Mouse (Mus musculus): Measurements from ENCODE around the gene Pax2.
"Not testable (repeated sequence)": the region's sequence is repeated elsewhere in the genome, so short reads cannot be mapped to it uniquely, and the experiment has no call there.

Gene Pax2

DNA sequence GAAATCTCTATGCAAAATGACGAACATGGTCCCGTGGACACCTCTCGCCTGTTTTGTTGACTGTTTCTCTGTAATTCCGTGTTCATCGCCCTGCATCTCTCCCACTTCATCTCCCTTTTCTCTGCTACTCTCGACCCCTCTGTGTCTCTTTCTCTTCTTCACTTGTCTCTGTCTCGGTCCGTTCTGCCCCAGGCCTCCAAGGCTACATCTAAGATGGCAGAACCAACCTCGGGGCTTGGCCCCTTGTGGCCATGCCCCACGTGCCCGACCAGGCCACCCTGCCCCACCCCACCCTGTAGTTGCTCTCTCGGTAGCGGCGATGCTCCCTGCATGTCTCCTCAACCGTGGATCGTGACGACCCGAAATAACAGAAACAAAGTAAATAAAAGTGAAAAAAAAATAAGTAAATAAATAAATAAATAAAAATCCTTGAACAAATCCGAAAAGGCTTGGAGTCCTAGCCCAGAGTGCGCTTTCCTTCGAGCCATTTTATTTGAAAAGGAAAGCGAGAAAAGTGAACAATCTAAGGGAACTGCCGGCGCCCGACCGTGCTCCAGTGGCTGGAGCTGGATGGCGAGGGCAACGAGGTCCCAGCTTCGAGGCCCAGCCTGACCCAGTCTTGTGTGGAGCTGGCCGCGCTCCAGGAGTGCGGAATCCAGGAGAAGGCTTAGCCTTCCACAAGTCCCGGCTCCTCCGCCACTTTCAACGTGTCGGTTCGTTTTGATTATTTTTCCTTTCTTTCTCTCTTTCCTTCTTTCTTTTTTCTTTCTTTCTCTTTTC lies 81.8 kb downstream of the Pax2 start:
- peak; percentile 55 for DNase-seq

GRCm38 (mm10) chr19:44838321-44838720 lies 82.5 kb downstream of the Pax2 start:
- DNase-seq = peak; percentile 84

DNA sequence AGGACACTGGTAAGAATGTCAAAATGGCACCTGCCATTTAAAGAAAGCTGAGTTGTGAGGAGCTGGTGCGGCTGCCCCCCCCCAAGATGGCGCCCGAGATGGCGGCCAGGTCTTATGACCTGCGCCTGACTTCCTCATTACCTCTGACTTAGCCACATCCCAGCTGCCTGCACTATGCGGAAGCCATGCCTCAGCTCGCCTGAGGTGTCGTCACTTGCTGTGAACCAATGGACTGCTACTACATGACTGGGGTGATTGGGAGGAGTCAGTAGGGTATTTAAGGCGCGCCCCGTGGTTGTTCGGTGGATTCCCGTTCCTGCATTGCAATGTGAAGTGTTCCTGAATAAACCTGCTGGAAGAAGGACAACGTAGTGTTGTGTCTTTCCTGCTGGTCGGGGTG lies 86.8 kb downstream of the Pax2 start:
- not testable (repeated sequence) for DNase-seq

GRCm38 (mm10) chr19:44849465-44849864 lies 93.6 kb downstream of the Pax2 start:
- no peak for DNase-seq

DNA sequence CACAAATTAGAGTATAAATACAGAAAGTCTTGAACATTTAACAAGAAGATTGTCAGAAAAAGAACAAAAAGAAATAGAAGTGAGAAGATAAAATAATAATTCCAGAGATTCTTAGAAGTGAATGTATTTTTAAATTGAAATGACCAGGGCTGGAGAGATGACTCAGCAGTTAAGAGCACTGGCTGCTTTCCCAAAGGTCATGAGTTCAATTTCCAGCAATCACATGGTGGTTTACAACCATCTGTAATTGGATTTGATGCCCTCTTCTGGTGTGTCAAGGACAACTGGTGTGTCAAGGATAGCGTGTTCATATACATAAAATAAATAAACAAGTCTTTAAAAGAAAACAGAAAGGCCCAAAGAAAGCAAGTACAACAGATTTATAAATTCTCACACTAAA lies 102.8 kb downstream of the Pax2 start:
- peak; percentile 61 for DNase-seq

- DNase-seq = no peak
Observed at GRCm38 (mm10) chr19:44868766-44869165, 112.9 kb downstream of the Pax2 start.

DNA sequence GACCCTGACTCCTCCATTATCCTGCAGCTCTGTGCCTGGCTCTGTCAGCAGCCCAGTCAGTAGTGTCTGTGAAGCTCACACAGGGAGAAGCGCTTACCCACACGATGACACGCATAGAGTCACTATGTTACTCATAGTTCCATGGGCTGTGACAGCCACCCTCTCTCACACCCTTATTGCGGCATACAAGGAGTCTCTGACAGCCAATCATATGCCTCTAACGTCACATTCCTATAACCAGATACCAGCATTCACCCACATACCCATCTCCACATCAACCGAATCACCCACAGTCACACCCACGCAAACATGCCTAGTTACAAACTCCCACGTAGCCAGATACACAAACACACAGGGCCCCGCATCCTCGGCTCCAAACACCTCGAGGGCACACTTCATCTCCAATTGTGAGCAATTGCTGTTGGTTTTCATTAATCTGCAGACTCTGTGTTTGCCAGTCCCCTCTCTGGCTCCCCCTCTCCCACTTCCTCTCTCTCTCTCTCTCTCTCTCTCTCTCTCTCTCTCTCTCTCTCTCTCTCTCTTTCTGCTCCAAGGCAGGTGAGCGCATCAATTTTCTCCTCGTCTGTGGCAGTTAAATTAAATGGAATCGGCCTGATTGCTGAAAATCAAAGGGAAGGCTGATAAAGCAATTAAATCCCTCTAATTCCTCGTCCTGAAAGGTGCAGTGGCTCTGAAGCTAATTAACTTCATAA lies 118.5 kb downstream of the Pax2 start:
- no peak for DNase-seq

GRCm38 (mm10) chr19:44874928-44875327 lies 119.1 kb downstream of the Pax2 start:
- DNase-seq = no peak

DNA sequence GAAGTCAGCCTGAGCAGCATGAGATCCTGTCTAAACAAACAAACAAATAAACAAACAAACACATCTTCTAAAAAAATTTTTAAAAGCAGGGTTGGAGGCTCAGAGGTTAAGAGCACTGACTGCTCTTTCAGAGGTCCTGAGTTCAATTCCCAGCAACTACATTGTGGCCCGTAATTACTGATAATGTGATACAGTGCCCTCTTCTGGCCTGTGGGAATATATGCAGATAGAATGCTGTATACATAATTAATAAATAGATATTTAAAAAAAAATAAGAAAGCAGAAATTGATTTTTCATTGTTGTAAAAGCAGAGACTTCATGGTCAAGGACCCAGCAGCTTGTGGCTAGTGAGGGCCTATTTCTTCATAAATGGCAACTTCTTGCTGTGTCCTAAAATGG lies 119.9 kb downstream of the Pax2 start:
- no peak for DNase-seq

- no peak for DNase-seq
Observed at GRCm38 (mm10) chr19:44876529-44876928, 120.7 kb downstream of the Pax2 start.

- DNase-seq = peak; percentile 39
Observed at GRCm38 (mm10) chr19:44882552-44883024, 126.7 kb downstream of the Pax2 start.

DNA sequence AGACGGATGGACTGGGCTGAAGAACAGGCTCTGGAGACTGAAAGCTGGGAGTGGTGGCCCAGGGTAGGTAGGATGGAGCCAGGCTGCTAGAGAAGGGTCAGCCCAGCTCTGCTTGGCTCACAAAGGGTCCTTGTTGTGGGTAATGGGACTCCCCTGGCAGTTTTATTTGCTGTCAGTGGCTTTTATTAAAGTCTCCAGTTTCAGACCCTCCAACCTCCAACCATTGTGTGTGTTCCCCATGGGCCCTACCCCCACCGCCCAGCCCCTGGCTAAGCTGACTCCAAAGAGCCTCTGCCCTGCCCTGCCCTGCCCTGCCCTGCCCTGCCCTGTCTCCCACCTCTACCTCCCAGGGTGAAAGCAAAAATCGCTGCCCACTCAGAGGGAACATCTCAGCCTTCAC lies 128.5 kb downstream of the Pax2 start:
- no peak for DNase-seq

DNA sequence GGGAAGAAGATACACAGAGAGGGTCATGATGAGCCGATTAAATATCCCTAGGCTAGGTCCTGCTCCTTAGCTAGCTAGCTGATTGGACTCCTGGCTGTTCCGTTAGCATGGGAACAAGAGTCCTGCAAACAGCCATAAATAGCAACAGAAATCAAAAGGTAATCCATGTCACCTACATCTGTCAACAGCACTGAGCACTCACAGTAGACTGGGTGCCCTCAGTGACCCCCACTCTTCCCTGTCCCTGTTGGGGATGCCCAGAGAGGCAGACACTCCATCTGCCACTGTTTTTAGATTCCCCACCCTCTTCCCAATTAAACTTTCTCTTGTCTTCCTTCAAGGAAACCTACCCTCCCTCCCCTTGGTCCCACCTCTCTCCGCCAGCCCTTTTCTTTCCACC lies 130.6 kb downstream of the Pax2 start:
- DNase-seq = no peak

Measured in kidney, adult 9 months (tissue).